Mouse (Mus musculus): ENCODE data around the gene Ttf1.

Gene Ttf1

GRCm38 (mm10) chr2:29060135-29060597 lies at the start of gene Ttf1:
TSS of gene Ttf1 (plus strand) at chr2:29060262.
- DNase-seq (ENCODE audit: extremely low read depth, insufficient read length, low spot score), result peak; percentile 92

DNA sequence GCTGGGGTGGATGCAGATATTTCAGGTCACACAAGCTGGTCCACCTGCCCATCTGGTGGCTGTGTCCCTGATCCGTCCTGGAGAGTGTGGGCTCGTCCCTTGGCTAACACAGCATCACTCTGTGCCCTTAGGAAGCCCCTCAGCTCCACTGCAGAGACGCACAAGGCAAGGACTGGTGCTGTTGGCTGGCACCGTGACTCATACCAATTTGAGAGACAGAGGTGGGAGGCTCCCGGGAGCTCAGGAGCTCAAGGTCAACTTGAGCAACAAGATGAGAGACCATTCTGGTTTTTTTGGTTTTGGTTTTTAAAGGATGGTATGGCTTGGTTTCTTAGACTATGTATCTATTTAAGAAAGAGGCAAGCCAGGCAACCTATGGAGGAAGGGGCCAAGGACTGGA lies 47.5 kb upstream of the Ttf1 start:
- DNase-seq (ENCODE audit: extremely low read depth, insufficient read length, low spot score), result no peak

GRCm38 (mm10) chr2:29016599-29017587 lies 43.2 kb upstream of the Ttf1 start:
- DNase-seq (ENCODE audit: extremely low read depth, insufficient read length, low spot score), result no peak

GRCm38 (mm10) chr2:29018680-29019079 lies 41.4 kb upstream of the Ttf1 start:
- DNase-seq (ENCODE audit: extremely low read depth, insufficient read length, low spot score), result no peak

- DNase-seq (ENCODE audit: extremely low read depth, insufficient read length, low spot score), result no peak
Observed at GRCm38 (mm10) chr2:29021025-29021424, 39.0 kb upstream of the Ttf1 start.

- no peak for DNase-seq (ENCODE audit: extremely low read depth, insufficient read length, low spot score)
Observed at GRCm38 (mm10) chr2:29023001-29023400, 37.1 kb upstream of the Ttf1 start.

DNA sequence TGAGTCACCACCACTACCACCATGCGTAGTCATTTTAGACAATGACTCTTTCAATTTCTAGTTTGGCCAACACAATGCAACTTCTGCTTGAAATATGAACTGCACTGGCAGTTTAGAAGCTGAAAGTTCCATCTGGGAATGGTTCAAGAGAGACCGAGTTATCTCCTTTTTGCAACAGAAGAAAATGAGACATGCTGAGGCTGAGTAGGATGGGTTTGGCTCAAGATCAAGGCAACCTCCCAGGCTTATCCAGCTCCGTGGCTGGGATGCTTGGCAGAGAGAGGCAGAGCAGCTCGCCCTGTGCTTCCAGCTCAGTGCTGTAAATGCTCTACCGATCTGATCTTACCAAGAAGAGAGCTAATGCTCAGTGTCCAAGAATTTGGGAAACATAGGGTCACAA lies 34.8 kb upstream of the Ttf1 start:
- DNase-seq (ENCODE audit: extremely low read depth, insufficient read length, low spot score), result no peak

GRCm38 (mm10) chr2:29030048-29030734 lies 29.9 kb upstream of the Ttf1 start:
- DNase-seq (ENCODE audit: extremely low read depth, insufficient read length, low spot score), result no peak

DNA sequence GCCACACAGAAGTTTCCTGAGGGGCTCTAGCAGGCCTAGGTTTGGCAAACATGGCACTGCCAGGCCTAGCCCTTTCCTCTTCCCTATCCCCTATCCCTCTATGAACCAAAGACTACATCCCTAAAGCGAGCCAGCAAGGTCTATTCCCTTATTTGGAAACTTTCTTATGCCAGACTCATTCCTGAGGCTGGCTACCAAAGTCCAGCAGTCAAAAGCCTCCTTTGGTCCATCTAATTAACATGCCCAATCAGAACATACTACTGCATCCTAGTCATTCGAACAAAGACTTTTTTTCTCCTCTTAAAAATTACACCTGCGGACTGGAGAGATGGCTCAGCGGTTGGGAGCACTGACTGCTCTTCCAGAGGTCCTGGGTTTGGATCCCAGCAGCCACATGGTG lies 28.1 kb upstream of the Ttf1 start:
- DNase-seq (ENCODE audit: extremely low read depth, insufficient read length, low spot score), result no peak

GRCm38 (mm10) chr2:29034542-29035475 lies 25.3 kb upstream of the Ttf1 start:
- no peak for DNase-seq (ENCODE audit: extremely low read depth, insufficient read length, low spot score)

DNA sequence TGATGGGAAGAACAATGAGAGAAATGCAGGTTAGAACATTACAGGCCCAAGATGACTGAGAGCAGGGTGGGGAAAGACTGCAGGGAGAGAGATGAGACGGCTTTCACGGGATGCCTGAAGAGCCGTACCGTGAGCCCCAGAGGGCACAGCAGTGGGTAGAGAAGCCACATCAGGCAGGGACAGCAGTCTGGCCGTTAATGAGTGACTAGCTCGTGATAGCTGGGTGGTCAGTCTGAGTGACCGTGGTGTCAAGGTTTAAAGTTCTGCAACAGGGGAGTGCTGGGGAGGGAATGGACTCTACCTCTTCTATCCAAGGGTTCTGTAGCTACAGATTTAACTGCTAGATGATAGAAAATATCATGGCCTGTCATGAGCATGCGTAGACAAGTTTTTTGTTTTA lies 24.4 kb upstream of the Ttf1 start:
- DNase-seq (ENCODE audit: extremely low read depth, insufficient read length, low spot score), result no peak

GRCm38 (mm10) chr2:29039741-29040140 lies 20.3 kb upstream of the Ttf1 start:
- no peak for DNase-seq (ENCODE audit: extremely low read depth, insufficient read length, low spot score)

DNA sequence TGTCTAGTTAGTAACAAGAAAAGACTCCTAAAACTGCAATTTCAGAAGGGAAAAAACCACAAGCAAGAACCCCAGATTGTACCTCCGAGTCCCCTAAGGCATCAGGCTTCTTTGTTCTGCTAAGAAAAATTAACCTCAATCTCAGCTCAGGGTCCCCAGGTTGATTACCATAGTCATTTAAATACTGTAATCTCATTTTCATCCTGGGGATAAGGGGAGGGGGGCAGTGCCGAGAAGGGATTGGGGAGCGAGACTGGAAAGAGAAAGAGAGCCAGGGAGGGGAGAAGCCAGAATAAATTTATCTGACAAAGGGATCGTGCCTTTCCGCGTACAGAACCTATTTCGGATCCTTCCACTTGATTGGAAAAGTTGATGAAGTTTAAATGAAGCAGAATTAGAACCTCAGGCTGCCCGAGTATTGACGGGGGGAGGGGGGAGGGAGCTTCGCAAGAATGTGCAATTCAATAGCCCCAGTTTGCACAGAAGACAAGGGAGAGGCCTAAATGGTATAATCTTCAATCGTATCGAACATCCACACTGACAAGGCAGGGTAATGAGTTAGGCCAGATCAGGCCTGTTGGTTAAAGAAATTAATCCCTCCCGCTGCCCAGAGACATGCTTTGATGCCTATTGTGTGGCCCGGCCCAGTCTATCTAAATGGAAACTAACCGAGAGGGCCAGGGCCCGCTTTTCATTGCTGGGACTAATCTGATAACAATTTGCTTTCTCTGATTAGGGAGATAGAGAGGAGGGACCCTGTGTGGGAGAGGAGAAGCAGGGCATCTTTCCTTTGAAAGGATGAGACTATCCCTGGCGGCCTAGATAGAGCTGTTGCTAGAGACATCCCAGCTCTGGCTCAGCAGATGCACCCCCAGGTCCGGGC lies 19.2 kb upstream of the Ttf1 start:
- no peak for DNase-seq (ENCODE audit: extremely low read depth, insufficient read length, low spot score)

GRCm38 (mm10) chr2:29041477-29041768 lies 18.6 kb upstream of the Ttf1 start:
- DNase-seq (ENCODE audit: extremely low read depth, insufficient read length, low spot score), result no peak

DNA sequence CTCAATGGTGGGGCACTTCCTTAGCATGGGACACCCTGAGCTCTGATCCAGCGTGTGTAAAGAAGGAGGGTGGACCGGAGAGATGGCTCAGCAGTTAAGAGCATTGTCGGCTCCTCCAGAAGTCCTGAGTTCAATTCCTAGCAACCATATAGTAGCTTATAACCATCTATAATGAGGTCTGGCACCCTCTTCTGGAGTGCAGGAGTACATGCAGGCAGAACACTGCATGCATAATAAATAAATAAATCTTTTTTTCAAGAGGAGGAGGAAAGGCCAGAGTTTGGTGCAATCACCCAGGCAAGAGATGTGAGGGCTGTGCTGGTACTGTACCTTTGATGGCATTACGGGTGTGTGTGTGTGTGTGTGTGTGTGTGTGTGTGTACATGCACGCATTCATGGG lies 17.9 kb upstream of the Ttf1 start:
- no peak for DNase-seq (ENCODE audit: extremely low read depth, insufficient read length, low spot score)

DNA sequence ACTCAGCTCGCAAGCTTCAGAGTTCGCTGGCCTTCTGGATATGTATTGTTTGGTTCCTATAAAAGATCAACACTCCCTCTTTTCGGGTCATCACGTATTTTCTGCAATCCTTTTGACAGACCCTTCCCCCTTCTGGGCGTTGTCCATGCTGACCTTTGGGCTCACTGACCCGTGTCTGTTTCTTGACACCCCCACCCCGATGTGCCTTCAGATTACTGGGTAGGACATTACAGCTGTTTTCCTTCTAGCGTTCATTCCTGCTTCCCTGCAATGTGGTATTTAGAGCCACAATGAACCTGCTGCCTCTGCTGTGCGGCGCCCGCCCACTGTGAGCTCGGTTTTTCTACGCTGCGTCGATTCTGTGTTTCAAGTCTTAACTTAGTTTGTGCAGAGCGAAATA lies 13.9 kb upstream of the Ttf1 start:
- DNase-seq (ENCODE audit: extremely low read depth, insufficient read length, low spot score), result no peak

DNA sequence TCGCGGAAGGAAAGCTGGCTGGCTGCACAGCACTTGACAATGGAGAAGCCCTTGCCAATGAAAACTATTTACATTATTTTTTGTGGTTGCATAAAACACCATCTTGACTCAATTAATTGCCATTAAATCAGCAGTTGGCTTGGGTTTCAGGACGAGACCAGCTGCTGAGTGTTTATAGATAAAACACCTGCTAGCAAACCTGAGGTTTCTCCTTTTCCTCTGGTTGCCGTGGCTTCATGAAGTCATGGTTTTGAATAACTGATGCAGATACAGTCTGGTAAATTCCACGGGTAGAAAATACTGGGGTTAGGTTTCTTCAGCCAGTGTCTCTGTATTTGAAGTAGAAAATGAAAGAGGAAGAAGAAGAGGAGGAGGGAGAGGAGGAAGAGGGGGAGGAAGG lies 8.1 kb upstream of the Ttf1 start:
- DNase-seq (ENCODE audit: extremely low read depth, insufficient read length, low spot score), result no peak

- DNase-seq (ENCODE audit: extremely low read depth, insufficient read length, low spot score), result peak; percentile 35
Observed at GRCm38 (mm10) chr2:29052943-29053454, 7.1 kb upstream of the Ttf1 start.

- no peak for DNase-seq (ENCODE audit: extremely low read depth, insufficient read length, low spot score)
Observed at GRCm38 (mm10) chr2:29053802-29054544, 6.1 kb upstream of the Ttf1 start.

All from 3134 (cell line).